Mouse (Mus musculus) heart, adult 2 months (tissue): ENCODE results near the gene Hist1h2bq. TPM values are rescaled to one million over a fixed set of nuclear protein-coding genes. Genes with fewer than 3 reads are reported as not detected.
"Not testable (repeated sequence)": the region's sequence is repeated elsewhere in the genome, so short reads cannot be mapped to it uniquely, and the experiment has no call there.

Source experiments
- DNase-seq, 2 experiments: peaks; one replicate each; pipeline ENCODE4 v3.0.0; 2021
- H3K27ac ChIP-seq: fragments of 200-600 bp; 2 replicates; pipeline ENCODE4 v1.8.1; 2022
- H3K27me3 ChIP-seq: fragments of 200-500 bp; 2 replicates; pipeline ENCODE4 v1.6.1; 2012; ENCODE audit warnings: mild to moderate bottlenecking, low read length, inconsistent platforms, mixed read lengths; ENCODE audit not compliant: control insufficient read depth, insufficient read depth
- H3K36me3 ChIP-seq: fragments of 200-500 bp; 2 replicates; pipeline ENCODE4 v1.6.1; 2012; ENCODE audit warnings: low read length, inconsistent platforms; ENCODE audit not compliant: control insufficient read depth, insufficient read depth
- H3K4me1 ChIP-seq: fragments of 200-500 bp; 2 replicates; pipeline ENCODE4 v1.6.1; 2011; ENCODE audit warnings: low read length; ENCODE audit not compliant: control insufficient read depth, insufficient read depth
- H3K4me3 ChIP-seq: fragments of 200-600 bp; 2 replicates; pipeline ENCODE4 v1.8.1; 2022
- H3K79me2 ChIP-seq: fragments of 200-500 bp; replicated peaks from 2 replicates; pipeline ENCODE4 v1.6.1; 2012; ENCODE audit warnings: mild to moderate bottlenecking, inconsistent platforms, low read length, moderate library complexity, mixed read lengths; ENCODE audit not compliant: control insufficient read depth, insufficient read depth
- H3K9ac ChIP-seq: fragments of 200-500 bp; 2 replicates; pipeline ENCODE4 v1.6.1; 2012; ENCODE audit warnings: low read depth, mild to moderate bottlenecking, control low read depth, inconsistent platforms, low read length, mixed read lengths
- CTCF ChIP-seq: fragments of 200-600 bp; IDR thresholded peaks from 2 replicates; pipeline ENCODE4 v1.8.1; 2022; ENCODE audit warnings: antibody characterized with exemption, mild to moderate bottlenecking, moderate library complexity
- EP300 ChIP-seq: fragments of 200-500 bp; IDR thresholded peaks from 2 replicates; pipeline ENCODE4 v1.6.1; 2011; ENCODE audit warnings: low read depth, low read length, control low read depth; ENCODE audit not compliant: insufficient read depth
- POLR2A ChIP-seq: fragments of 200-500 bp; IDR thresholded peaks from 2 replicates; pipeline ENCODE4 v1.6.1; 2011; ENCODE audit warnings: mild to moderate bottlenecking, low read depth, low read length, control low read depth; ENCODE audit not compliant: insufficient read depth
- WGBS: fragments of 180-500 bp; shearing (Covaris S2); methylation state at CpG from one replicate; pipeline ENCODE4 v1.1.7; 2018; 5-methylcytosine and 5-hydroxymethylcytosine counted together
- intact Hi-C: fragments of 180-260 bp; cut with DNase I; formaldehyde crosslinking; loops from one replicate; pipeline ENCODE4 v1.15.1; 2025
- polyA plus RNA-seq: library from polyadenylated mRNA; depleted of rRNA; stranded (reverse); fragments of >200 nt; gene quantifications from 2 replicates; pipeline ENCODE4 v1.2.3, GENCODE M21; 2012
- total RNA-seq, 2 experiments: library from RNA; stranded (reverse); gene quantifications; 2 replicates each; pipeline ENCODE4 v1.2.3; 2021

Hist1h2bq gene
- total and polyA plus RNA-seq, 3 experiments: 12.7 to 26.4 (median 24.4) TPM

GRCm38 (mm10) chr13:21795584-21795983 lies 14.4 kb downstream of the Hist1h2bq start:
- Histone ChIP-seq H3K4me3 (no peak overlapping the region), H3K9ac (no peak overlapping the region), H3K36me3 (no peaks in the 10 kb centered on the region), H3K4me1 (no peaks in the 10 kb centered on the region; the same call in 1 of the 2 replicates), H3K79me2 (no peaks in the 10 kb centered on the region), H3K27ac (no peak overlapping the region), H3K27me3 (no peaks in the 10 kb centered on the region)
- no peak for DNase-seq
- TF ChIP-seq POLR2A: no peak
- 89% methylated on average over 7 of the region's 7 CpGs for WGBS
- intact Hi-C loops: no loop called here

GRCm38 (mm10) chr13:21790601-21791283 lies 19.3 kb downstream of the Hist1h2bq start:
- H3K4me1 ChIP-seq: no peaks in the 10 kb centered on the region; the same call in 1 of the 2 replicates

GRCm38 (mm10) chr13:21789925-21790324 lies 20.1 kb downstream of the Hist1h2bq start:
- Histone ChIP-seq H3K27ac (no peak overlapping the region), H3K4me3 (no peak overlapping the region), H3K27me3 (no peaks in the 10 kb centered on the region), H3K36me3 (no peaks in the 10 kb centered on the region), H3K79me2 (no peaks in the 10 kb centered on the region), H3K4me1 (no peaks in the 10 kb centered on the region; the same call in 1 of the 2 replicates), H3K9ac (no peak overlapping the region)
- TF ChIP-seq EP300 (no peak), CTCF (no peak), POLR2A (no peak)
- DNase-seq: no peak
- intact Hi-C loops: loop anchor here (10.0 kb wide), 1 partner anchor 1795 kb away; the partner anchor contains the start of gene Hist1h4d
- WGBS: 65% methylated on average over 6 of the region's 6 CpGs

More at GRCm38 (mm10) chr13:21790601-21791283, 19.3 kb downstream of the Hist1h2bq start:
- Histone ChIP-seq H3K36me3 (no peaks in the 10 kb centered on the region), H3K79me2 (no peaks in the 10 kb centered on the region), H3K4me3 (no peak overlapping the region), H3K27me3 (no peaks in the 10 kb centered on the region), H3K9ac (no peak overlapping the region; the same call in none of the 2 replicates), H3K27ac (no peak overlapping the region)
- intact Hi-C loops: no loop called here
- DNase-seq: no peak
- TF ChIP-seq POLR2A (no peak), EP300 (no peak), CTCF (no peak)
- 10% methylated on average over 18 of the region's 18 CpGs for WGBS

DNA sequence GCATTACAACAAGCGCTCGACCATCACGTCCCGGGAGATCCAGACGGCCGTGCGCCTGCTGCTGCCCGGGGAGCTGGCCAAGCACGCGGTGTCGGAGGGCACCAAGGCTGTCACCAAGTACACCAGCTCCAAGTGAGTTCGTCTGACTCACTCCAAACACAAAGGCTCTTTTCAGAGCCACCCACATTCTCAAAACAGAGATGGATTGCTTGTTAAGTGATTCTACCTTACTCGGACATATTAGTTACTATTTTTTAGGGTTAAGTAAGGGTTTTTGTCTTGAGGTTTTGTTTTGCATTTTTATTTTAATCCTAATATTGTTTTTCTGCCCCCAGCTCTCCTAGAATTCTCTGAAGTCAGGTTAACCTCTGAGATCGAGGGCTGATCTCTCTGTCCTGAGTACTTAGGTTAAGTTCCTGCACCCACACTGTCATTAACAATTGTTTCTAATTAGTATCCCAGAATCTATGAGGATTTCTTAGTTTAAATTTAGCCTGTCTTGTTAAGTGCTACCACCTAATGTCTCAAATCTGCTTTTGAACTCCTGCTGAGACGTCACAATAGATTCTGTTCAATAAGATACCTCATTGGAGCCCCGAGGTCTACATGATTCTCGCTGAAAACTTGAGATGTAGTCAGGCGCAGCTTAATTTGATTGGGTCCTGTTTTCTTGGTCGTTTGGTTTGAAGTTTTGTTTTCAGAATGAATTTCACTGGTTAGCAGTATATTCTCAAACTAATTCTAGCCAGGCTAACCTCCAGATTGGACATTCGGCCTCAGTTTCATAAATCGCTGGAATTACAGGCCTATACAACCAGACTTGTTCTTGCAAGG lies 22.0 kb downstream of the Hist1h2bq start:
- no peaks in the 10 kb centered on the region; the same call in 1 of the 2 replicates for H3K4me1 ChIP-seq
- H3K9ac ChIP-seq: no peak overlapping the region
- WGBS: 42% methylated on average over 17 of the region's 21 CpGs
- intact Hi-C loops: loop anchor here (2.0 to 10.0 kb wide), 2 partner anchors 35 to 1797 kb away; partner anchors contain the start of genes Hist1h2ak and Hist1h4d
- no peak for DNase-seq
- H3K27me3 ChIP-seq: no peaks in the 10 kb centered on the region
- no peaks in the 10 kb centered on the region for H3K36me3 ChIP-seq
- no peaks in the 10 kb centered on the region for H3K79me2 ChIP-seq
- H3K27ac ChIP-seq: no peak overlapping the region
- TF ChIP-seq POLR2A (no peak), EP300 (no peak), CTCF (no peak)
- H3K4me3 ChIP-seq: no peak overlapping the region

- not testable (repeated sequence) for H3K27me3 ChIP-seq, H3K36me3 ChIP-seq, H3K79me2 ChIP-seq, H3K27ac ChIP-seq, H3K4me1 ChIP-seq
- under 1% methylated on average over 42 of the region's 63 CpGs for WGBS
- intact Hi-C loops: loop anchor here (2.0 to 10.0 kb wide), 2 partner anchors 34 to 1798 kb away; partner anchors contain the start of genes Hist1h2ak and Hist1h4d
- peak; percentile 81 to 90 for DNase-seq
- Histone ChIP-seq H3K9ac (peak within 1 kb of the TSS; percentile 61; the same call in 1 of the 2 replicates), H3K4me3 (peak within 1 kb of the TSS; percentile 29)
- TF ChIP-seq CTCF (peak; percentile 13; the same call in 1 of the 2 replicates), POLR2A (peak; percentile 75; the same call in 1 of the 2 replicates)
Measured at GRCm38 (mm10) chr13:21786899-21787629, 22.9 kb downstream of the Hist1h2bq start, which contains the start of the genes Hist1h2an and Hist1h2bp. Gene Hist1h2an, minus strand, starts transcription at chr13:21787218. Gene Hist1h2bp, plus strand, starts transcription at chr13:21787461.
